Mouse (Mus musculus) hindbrain, postnatal 0 days (tissue): Measurements from ENCODE around the gene Bmp5. TPM values are rescaled to one million over a fixed set of nuclear protein-coding genes. Genes with fewer than 3 reads are reported as not detected.
"Not testable (repeated sequence)": the region's sequence is repeated elsewhere in the genome, so short reads cannot be mapped to it uniquely, and the experiment has no call there.

Source experiments
- ATAC-seq: fragments of 200-750 bp; cut with Nextera tagmentation; 2 replicates; pipeline ENCODE4 v1.8.0; 2017; ENCODE audit warnings: mild to moderate bottlenecking, moderate TSS enrichment, moderate library complexity
- DNase-seq: peaks from one replicate; pipeline ENCODE4 v3.0.0-alpha.2; 2015; ENCODE audit warnings: low spot score
- H3K27ac ChIP-seq: fragments of 300-500 bp; sonication (generic); 2 replicates; pipeline ENCODE4 v1.5.1; 2014; ENCODE audit warnings: mild to moderate bottlenecking
- H3K27me3 ChIP-seq: fragments of 300-500 bp; sonication (generic); 2 replicates; pipeline ENCODE4 v1.6.1; 2014; ENCODE audit warnings: low read length, mixed read lengths; ENCODE audit not compliant: insufficient read depth
- H3K36me3 ChIP-seq: fragments of 300-500 bp; sonication (generic); 2 replicates; pipeline ENCODE4 v1.6.1; 2014; ENCODE audit warnings: low read length, mixed read lengths; ENCODE audit not compliant: insufficient read depth
- H3K4me1 ChIP-seq: fragments of 300-500 bp; sonication (generic); 2 replicates; pipeline ENCODE4 v1.6.1; 2014; ENCODE audit warnings: antibody characterized with exemption, low read length, mixed read lengths; ENCODE audit not compliant: insufficient read depth
- H3K4me2 ChIP-seq: fragments of 300-500 bp; sonication (generic); 2 replicates; pipeline ENCODE4 v1.6.1; 2014; ENCODE audit warnings: low read depth, mild to moderate bottlenecking, low read length, moderate library complexity, mixed read lengths
- H3K4me3 ChIP-seq: fragments of 300-500 bp; sonication (generic); 2 replicates; pipeline ENCODE4 v1.5.1; 2014; ENCODE audit warnings: low read length
- H3K9ac ChIP-seq: fragments of 300-500 bp; sonication (generic); replicated peaks from 2 replicates; pipeline ENCODE4 v1.6.1; 2014; ENCODE audit warnings: mild to moderate bottlenecking, low read length, moderate library complexity, mixed read lengths
- H3K9me3 ChIP-seq: fragments of 300-500 bp; sonication (generic); 2 replicates; pipeline ENCODE4 v1.6.1; 2016; ENCODE audit warnings: low read length, mixed read lengths
- CTCF ChIP-seq: IDR thresholded peaks from 2 replicates; pipeline ENCODE4 v1.5.1; 2016; ENCODE audit warnings: antibody characterized with exemption, control low read depth, low read depth
- WGBS: fragments of 180-500 bp; shearing (Covaris S2); extraction: QIAGEN DNeasy Blood & Tissue Kit; methylation state at CpG from one replicate; pipeline ENCODE4 v1.1.7; 2014; 5-methylcytosine and 5-hydroxymethylcytosine counted together
- polyA plus RNA-seq: library from polyadenylated mRNA; unstranded; fragments of >200 nt; fragmentation: Nextera tagmentation; extraction: Ambion mirVana; gene quantifications from 2 replicates; pipeline ENCODE4 v1.2.1, GENCODE M21; 2015
- total RNA-seq: library from RNA; depleted of rRNA; stranded (reverse); fragments of >200 nt; gene quantifications from 2 replicates; pipeline ENCODE4 v1.2.3, GENCODE M21; 2014

Bmp5 gene
- total and polyA plus RNA-seq, 2 experiments from 2014 or later = 1.9 to 2.3 TPM

DNA sequence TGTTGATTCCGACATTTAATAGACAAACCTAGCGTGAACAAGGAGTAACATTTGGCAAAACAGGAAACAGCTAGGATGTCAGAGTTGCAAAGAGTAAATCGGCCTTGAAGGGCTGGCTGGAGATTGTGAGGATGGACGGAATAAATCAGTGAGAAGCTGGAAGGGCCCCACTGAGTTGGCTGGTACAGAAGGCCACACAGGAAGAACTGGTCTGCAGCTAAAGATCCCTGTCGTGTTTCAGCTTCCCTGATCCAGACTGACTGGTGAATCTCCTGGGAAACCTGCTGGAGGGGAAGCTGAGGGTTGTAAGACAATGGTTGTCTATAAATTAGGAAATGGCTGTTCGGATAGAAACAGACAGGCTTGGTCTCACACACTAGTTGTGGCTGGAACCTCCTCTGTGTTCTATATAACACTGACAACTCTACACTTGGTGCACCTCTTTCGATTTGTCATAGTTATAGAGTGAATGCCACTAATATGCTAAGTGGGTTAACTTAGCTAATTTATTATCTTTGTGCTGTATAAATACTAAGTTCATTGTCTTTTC lies 14.8 kb downstream of the Bmp5 start:
- Histone ChIP-seq H3K27me3 (no peaks in the 10 kb centered on the region), H3K9ac (no peak overlapping the region), H3K36me3 (no peaks in the 10 kb centered on the region), H3K4me1 (no peaks in the 10 kb centered on the region), H3K4me3 (no peak overlapping the region), H3K27ac (no peak overlapping the region), H3K9me3 (no peaks in the 10 kb centered on the region), H3K4me2 (no peak overlapping the region)
- 44% methylated on average over 7 of the region's 7 CpGs for WGBS
- TF ChIP-seq CTCF = no peak
- peak; percentile 23 for DNase-seq
- peak; percentile 76 for ATAC-seq

DNA sequence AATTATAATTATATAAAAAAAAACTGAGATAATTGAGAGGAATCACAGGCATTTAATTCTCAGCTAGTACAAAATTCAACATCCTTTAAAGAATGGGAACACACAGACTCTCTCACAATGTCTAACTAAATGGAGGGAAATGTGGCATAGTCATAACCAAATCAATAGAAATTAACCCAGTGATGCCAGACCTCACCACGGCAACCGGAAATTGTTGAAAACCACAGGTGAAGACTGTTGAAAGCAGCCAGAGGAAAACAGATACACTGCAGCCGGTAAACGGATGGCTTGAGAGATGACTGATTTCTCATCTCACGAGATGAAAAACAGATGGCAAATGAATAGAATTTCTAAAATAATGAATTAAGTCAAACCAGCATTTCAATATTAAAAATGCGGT lies 29.8 kb downstream of the Bmp5 start:
- H3K9me3 ChIP-seq = no peaks in the 10 kb centered on the region
- H3K27ac ChIP-seq = no peak overlapping the region
- no peaks in the 10 kb centered on the region for H3K36me3 ChIP-seq
- no peak overlapping the region for H3K4me2 ChIP-seq
- no peaks in the 10 kb centered on the region for H3K27me3 ChIP-seq
- no peak overlapping the region for H3K4me3 ChIP-seq
- no peaks in the 10 kb centered on the region for H3K4me1 ChIP-seq
- ATAC-seq (no peak), DNase-seq (no peak)
- 75% methylated on average over 6 of the region's 6 CpGs for WGBS
- no peak overlapping the region for H3K9ac ChIP-seq
- no peak for TF ChIP-seq CTCF

DNA sequence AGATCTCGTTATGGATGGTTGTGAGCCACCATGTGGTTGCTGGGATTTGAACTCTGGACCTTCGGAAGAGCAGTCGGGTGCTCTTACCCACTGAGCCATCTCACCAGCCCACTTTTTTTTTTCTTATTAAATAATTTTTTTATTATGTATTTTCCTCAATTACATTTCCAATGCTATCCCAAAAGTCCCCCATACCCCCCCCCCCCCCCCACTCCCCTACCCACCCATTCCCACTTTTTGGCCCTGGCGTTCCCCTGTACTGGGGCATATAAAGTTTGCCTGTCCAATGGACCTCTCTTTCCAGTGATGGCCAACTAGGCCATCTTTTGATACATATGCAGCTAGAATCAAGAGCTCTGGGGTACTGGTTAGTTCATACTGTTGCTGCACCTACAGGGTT lies 33.0 kb downstream of the Bmp5 start:
- WGBS = 82% methylated on average over 3 of the region's 4 CpGs
- not testable (repeated sequence) for DNase-seq, H3K27me3 ChIP-seq, H3K4me1 ChIP-seq, H3K9me3 ChIP-seq, H3K4me2 ChIP-seq, H3K9ac ChIP-seq, H3K4me3 ChIP-seq, H3K36me3 ChIP-seq, H3K27ac ChIP-seq
- 0 out of 2 replicates have a peak, but pooled peaks have one; percentile 63 for ATAC-seq

DNA sequence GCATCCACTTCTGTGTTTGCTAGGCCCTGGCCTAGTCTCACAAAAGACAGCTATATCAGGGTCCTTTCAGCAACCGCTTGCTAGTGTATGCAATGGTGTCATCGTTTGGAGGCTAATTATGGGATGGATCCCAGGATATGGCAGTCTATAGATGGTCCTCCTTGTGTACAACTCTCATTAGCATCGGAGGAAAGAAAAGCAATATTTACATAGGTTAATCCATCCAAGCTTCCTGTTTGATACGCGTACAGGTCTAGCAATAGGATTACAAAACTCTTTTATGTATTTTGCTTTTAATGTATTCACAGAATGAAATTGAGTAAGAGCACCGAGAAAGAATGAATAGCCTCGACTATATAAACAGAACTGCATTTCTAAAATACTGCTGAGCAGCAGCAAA lies 33.5 kb downstream of the Bmp5 start:
- Histone ChIP-seq H3K4me1 (no peaks in the 10 kb centered on the region), H3K36me3 (no peaks in the 10 kb centered on the region), H3K4me2 (no peak overlapping the region), H3K9me3 (no peaks in the 10 kb centered on the region), H3K4me3 (no peak overlapping the region), H3K9ac (no peak overlapping the region), H3K27ac (no peak overlapping the region), H3K27me3 (no peaks in the 10 kb centered on the region)
- 79% methylated on average over 7 of the region's 7 CpGs for WGBS
- ATAC-seq (no peak), DNase-seq (no peak)
- no peak for TF ChIP-seq CTCF

DNA sequence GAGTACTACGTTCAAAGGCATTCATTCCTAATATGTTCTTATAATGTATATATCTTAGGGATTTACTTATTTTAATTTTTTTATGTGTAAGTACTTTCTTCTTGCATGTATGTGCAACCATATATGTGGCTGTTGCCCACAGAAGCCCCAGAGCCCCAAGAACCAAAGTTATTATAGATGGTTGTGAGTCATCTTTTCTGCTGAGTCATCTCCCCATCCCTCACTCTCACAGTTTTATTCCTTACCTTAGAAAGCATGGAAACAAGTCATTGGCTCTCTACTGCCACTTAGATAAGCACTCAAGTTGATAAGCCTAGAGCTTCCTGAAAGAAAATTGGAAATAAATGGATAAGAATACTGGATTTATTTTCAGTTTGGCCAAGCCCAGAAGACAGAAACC lies 40.0 kb downstream of the Bmp5 start:
- no peak for TF ChIP-seq CTCF
- no peak for ATAC-seq
- H3K9ac ChIP-seq = no peak overlapping the region

DNA sequence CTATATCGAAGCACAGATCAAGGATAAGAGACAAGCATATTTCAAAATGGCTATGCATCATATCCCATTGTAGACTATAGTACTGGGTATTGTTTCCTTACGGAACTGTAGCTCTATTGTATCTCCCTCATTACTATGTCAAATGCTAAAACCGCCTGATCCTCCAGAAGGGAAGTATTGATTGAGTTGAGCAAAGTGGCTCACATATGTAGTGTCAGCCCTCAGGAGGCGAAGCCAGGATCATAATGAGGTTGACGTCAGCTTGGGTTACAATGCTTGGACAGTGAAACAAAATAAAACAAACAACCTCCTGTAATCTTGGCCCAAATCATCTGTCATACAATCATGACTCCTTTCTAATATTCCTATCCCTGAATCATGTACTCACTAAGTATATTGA lies 43.2 kb downstream of the Bmp5 start:
- H3K4me2 ChIP-seq = no peak overlapping the region
- H3K36me3 ChIP-seq = no peaks in the 10 kb centered on the region
- no peaks in the 10 kb centered on the region for H3K4me1 ChIP-seq
- 87% methylated on average over 5 of the region's 5 CpGs for WGBS
- DNase-seq (no peak), ATAC-seq (no peak)
- no peak overlapping the region for H3K27ac ChIP-seq
- H3K4me3 ChIP-seq = no peak overlapping the region
- no peak for TF ChIP-seq CTCF
- no peak overlapping the region for H3K9ac ChIP-seq
- H3K27me3 ChIP-seq = no peaks in the 10 kb centered on the region
- H3K9me3 ChIP-seq = no peaks in the 10 kb centered on the region

More for the DNA sequence above, 40.0 kb downstream of the Bmp5 start:
- DNase-seq = no peak
- H3K4me2 ChIP-seq = no peak overlapping the region
- no peaks in the 10 kb centered on the region for H3K9me3 ChIP-seq
- 96% methylated on average over 1 of the region's 1 CpGs for WGBS
- H3K36me3 ChIP-seq = no peaks in the 10 kb centered on the region
- H3K27me3 ChIP-seq = no peaks in the 10 kb centered on the region
- no peak overlapping the region for H3K27ac ChIP-seq
- H3K4me1 ChIP-seq = no peaks in the 10 kb centered on the region
- H3K4me3 ChIP-seq = no peak overlapping the region

DNA sequence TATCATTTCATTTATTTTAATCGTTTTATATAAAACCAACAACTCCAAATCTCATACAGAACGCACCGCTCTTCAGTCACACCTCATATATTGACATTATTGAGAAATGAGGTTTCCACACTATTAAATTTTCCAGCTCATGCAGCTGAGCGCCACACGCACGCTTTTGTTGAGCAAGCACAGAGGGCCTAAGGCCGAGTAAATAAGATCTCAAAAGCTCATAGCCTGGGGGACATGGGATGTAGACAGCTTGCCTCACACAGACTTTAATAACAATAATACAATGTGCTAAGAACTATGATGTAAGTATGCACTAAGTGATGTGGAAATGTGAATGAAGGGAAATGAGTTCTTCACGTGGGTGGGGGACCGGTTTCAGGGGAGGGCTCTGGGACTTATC lies 57.3 kb downstream of the Bmp5 start:
- Histone ChIP-seq H3K9me3 (no peaks in the 10 kb centered on the region), H3K36me3 (no peaks in the 10 kb centered on the region), H3K4me3 (no peak overlapping the region), H3K4me2 (no peak overlapping the region), H3K4me1 (no peaks in the 10 kb centered on the region), H3K27ac (no peak overlapping the region), H3K9ac (no peak overlapping the region), H3K27me3 (no peaks in the 10 kb centered on the region)
- no peak for TF ChIP-seq CTCF
- 65% methylated on average over 9 of the region's 9 CpGs for WGBS
- ATAC-seq (no peak), DNase-seq (no peak)
